Mouse (Mus musculus): Measurements from ENCODE around the gene Cflar. TPM values are rescaled to one million over a fixed set of nuclear protein-coding genes. Genes with fewer than 3 reads are reported as not detected.

Gene Cflar
- polyA plus RNA-seq, 1 experiment from 2014 or later = 43.6 TPM

DNA sequence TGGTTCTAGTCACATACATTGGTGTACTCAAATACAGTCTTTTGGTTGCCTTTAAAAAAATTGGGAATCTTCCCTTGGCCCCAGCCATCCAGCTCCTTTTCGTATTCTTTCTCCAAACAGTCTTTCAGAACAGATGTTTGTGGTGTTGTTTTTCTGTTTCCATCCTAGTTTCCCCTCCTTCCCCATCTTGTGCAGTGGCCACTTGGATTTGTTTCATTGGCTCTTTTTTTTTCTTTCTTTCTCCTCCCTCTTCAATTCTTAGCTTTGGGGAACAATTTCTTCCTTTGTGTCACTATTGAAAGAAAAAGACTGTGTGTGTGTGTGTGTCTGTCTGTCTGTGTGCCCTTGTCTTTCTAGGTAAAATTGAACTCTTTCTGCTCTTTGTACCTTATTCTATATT, 3.1 kb downstream of the Cflar start:
- WGBS = 42% methylated on average over 1 of the region's 1 CpGs
- peak overlapping the region; percentile 69 for H3K4me3 ChIP-seq (ENCODE audit: low read depth, low read length)
- H3K27me3 ChIP-seq (ENCODE audit: control insufficient read depth, insufficient read depth, low read length) = no peaks in the 10 kb centered on the region
- H3K36me3 ChIP-seq (ENCODE audit: control insufficient read depth, insufficient read depth, low read length) = peaks cover 2% of the 10 kb centered on the region; the same call in 1 of the 2 replicates
- ATAC-seq (ENCODE audit: low FRiP score, low TSS enrichment) = no peak
- H3K9ac ChIP-seq (ENCODE audit: low read length) = peak overlapping the region; percentile 87; the same call in 1 of the 2 replicates
- H3K4me1 ChIP-seq (replicated peaks; ENCODE audit: control insufficient read depth, insufficient read depth) = no peaks in the 10 kb centered on the region
- H3K9me3 ChIP-seq (ENCODE audit: control insufficient read depth, low read length) = no peaks in the 10 kb centered on the region
- TF ChIP-seq EP300 (optimal IDR thresholded peaks at IDR 0.05) = no peak
- no peak for TF ChIP-seq CTCF (IDR thresholded peaks at IDR 0.05; ENCODE audit: low read depth)
- DNase-seq (ENCODE audit: low spot score) = no peak
- peak overlapping the region; percentile 65 for H3K4me2 ChIP-seq (replicated peaks; ENCODE audit: low read depth)
- peak overlapping the region; percentile 99 for H3K27ac ChIP-seq (replicated peaks)

DNA sequence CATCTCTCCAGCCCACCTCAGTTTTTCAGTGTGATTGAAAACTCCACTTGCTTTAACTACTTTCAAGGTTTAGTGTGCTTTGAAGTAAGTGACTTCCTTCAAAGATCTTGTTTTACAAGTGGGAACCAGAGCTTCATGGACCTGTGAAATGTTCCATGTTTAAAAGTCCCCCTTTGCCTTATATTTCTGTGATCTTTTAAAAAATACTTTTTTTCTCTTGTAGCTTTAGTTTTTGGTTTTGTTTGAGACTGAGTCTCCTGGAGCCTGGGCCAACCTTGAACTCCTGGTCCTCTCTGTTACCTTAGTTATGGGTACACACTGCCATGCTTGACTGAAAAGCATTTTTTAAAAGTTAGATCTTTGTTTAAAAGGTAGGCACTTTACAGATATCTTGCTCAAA, 4.2 kb downstream of the Cflar start:
- H3K36me3 ChIP-seq (ENCODE audit: control insufficient read depth, insufficient read depth, low read length) = peaks cover 2% of the 10 kb centered on the region; the same call in 1 of the 2 replicates
- H3K4me1 ChIP-seq (replicated peaks; ENCODE audit: control insufficient read depth, insufficient read depth) = no peaks in the 10 kb centered on the region
- H3K4me2 ChIP-seq (replicated peaks; ENCODE audit: low read depth) = no peak overlapping the region
- H3K9me3 ChIP-seq (ENCODE audit: control insufficient read depth, low read length) = no peaks in the 10 kb centered on the region
- no peak overlapping the region for H3K4me3 ChIP-seq (ENCODE audit: low read depth, low read length)
- no peaks in the 10 kb centered on the region for H3K27me3 ChIP-seq (ENCODE audit: control insufficient read depth, insufficient read depth, low read length)
- no peak for ATAC-seq (ENCODE audit: low FRiP score, low TSS enrichment)
- no peak overlapping the region for H3K27ac ChIP-seq (replicated peaks)
- no peak overlapping the region for H3K9ac ChIP-seq (ENCODE audit: low read length)
- DNase-seq (ENCODE audit: low spot score) = no peak
- no peak for TF ChIP-seq CTCF (IDR thresholded peaks at IDR 0.05; ENCODE audit: low read depth)
- TF ChIP-seq EP300 (optimal IDR thresholded peaks at IDR 0.05) = no peak

DNA sequence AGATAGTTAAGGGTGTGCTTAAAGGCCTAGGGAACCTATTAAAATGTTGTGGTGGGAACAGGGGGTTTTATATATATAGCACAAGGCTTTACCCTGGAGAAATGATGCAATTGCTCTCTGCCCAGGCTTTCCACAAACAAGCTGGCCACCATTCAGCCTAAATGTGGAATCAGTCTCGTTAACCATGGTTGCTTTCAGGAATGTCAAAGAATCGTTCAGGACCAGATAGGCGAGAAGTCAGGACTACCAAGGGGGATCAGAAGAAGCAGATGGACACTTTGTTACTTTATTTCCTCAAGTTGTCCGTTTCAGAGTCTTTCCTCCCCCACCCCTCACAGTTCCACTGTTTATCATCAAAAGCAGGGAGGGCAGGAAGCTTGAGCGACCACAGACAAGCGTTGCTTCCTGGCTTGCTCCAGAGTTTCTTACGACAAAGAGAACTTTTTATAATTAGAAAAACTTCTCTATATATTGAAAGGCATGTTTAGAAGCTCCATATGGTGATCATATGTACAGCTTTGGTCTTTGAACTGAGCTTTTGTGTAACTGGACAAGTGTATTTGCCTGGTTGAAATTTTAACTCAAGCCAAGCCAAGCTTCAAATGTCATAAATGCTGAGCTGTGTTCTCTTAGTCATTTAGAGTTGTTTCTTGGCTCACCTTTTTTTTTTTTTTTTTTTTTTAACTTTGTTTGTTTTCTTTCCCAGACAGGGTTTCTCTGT, 5.0 kb downstream of the Cflar start:
- WGBS = 56% methylated on average over 7 of the region's 7 CpGs
- H3K9me3 ChIP-seq (ENCODE audit: control insufficient read depth, low read length) = no peaks in the 10 kb centered on the region
- no peak for ATAC-seq (ENCODE audit: low FRiP score, low TSS enrichment)
- H3K4me3 ChIP-seq (ENCODE audit: low read depth, low read length) = no peak overlapping the region
- H3K36me3 ChIP-seq (ENCODE audit: control insufficient read depth, insufficient read depth, low read length) = peaks cover 2% of the 10 kb centered on the region; the same call in 1 of the 2 replicates
- TF ChIP-seq CTCF (IDR thresholded peaks at IDR 0.05; ENCODE audit: low read depth) (no peak), EP300 (optimal IDR thresholded peaks at IDR 0.05) (no peak)
- no peak overlapping the region; the same call in 1 of the 2 replicates for H3K4me2 ChIP-seq (replicated peaks; ENCODE audit: low read depth)
- DNase-seq (ENCODE audit: low spot score) = no peak
- no peaks in the 10 kb centered on the region for H3K4me1 ChIP-seq (replicated peaks; ENCODE audit: control insufficient read depth, insufficient read depth)
- H3K27ac ChIP-seq (replicated peaks) = no peak overlapping the region
- no peaks in the 10 kb centered on the region for H3K27me3 ChIP-seq (ENCODE audit: control insufficient read depth, insufficient read depth, low read length)
- H3K9ac ChIP-seq (ENCODE audit: low read length) = no peak overlapping the region

DNA sequence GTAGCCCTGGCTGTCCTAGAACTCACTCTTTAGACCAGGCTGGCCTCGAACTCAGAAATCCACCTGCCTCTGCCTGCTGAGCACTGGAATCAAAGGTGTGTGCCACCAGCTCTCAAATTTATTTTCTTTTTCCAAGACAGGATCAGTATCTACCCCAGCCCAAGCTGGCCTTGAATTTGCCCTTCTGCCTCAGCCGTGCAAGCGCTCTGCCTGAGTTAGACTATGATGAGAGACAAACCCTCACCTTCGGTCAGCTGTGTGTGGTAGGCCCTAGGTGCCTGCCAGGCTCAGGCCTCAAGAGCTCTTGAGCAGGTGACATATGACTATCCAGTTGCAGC, 5.5 kb downstream of the Cflar start:
- no peak overlapping the region for H3K27ac ChIP-seq (replicated peaks)
- H3K4me2 ChIP-seq (replicated peaks; ENCODE audit: low read depth) = no peak overlapping the region
- no peak for TF ChIP-seq CTCF (IDR thresholded peaks at IDR 0.05; ENCODE audit: low read depth)
- TF ChIP-seq EP300 (optimal IDR thresholded peaks at IDR 0.05) = no peak
- no peaks in the 10 kb centered on the region for H3K9me3 ChIP-seq (ENCODE audit: control insufficient read depth, low read length)
- peaks cover 2% of the 10 kb centered on the region; the same call in 1 of the 2 replicates for H3K36me3 ChIP-seq (ENCODE audit: control insufficient read depth, insufficient read depth, low read length)
- no peak overlapping the region for H3K9ac ChIP-seq (ENCODE audit: low read length)
- no peaks in the 10 kb centered on the region for H3K4me1 ChIP-seq (replicated peaks; ENCODE audit: control insufficient read depth, insufficient read depth)
- H3K27me3 ChIP-seq (ENCODE audit: control insufficient read depth, insufficient read depth, low read length) = no peaks in the 10 kb centered on the region
- ATAC-seq (ENCODE audit: low FRiP score, low TSS enrichment) = no peak
- H3K4me3 ChIP-seq (ENCODE audit: low read depth, low read length) = no peak overlapping the region
- WGBS = 97% methylated on average over 4 of the region's 4 CpGs
- no peak for DNase-seq (ENCODE audit: low spot score)

DNA sequence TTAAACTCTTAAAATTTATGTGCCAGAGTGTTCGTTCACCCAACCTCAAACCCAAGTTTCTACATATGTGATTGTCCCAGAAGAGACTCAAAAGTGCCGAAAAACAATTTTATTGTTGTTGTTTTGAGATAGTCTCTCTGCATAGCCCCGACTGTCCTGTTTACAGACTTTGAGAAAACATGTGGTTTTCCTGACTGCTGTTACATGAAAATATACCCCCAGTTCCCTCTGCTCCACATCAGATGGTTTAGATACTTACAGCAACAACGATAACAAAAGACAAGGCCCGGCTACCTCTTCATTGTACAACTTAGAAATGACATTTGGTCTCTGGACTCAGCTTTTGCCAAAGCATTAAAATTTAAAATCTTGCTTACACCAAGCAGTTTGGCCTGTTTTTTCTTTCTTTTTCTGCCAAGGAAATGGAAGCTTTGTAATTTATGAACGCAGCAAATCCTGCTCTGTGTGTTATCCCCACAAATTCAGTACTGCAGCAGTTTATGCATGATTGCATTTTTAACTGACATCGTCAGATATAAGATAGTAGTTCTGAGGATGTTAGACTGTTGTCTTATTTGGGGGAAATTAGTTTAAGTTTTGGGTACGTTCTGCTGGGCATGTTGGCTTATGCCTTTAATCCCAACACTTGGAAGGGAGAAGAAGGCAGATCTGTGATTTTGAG, 6.4 kb downstream of the Cflar start:
- no peak overlapping the region for H3K4me2 ChIP-seq (replicated peaks; ENCODE audit: low read depth)
- H3K4me3 ChIP-seq (ENCODE audit: low read depth, low read length) = no peak overlapping the region
- H3K36me3 ChIP-seq (ENCODE audit: control insufficient read depth, insufficient read depth, low read length) = peaks cover 2% of the 10 kb centered on the region; the same call in 1 of the 2 replicates
- no peak overlapping the region for H3K27ac ChIP-seq (replicated peaks)
- H3K9ac ChIP-seq (ENCODE audit: low read length) = no peak overlapping the region
- H3K9me3 ChIP-seq (ENCODE audit: control insufficient read depth, low read length) = no peaks in the 10 kb centered on the region
- no peaks in the 10 kb centered on the region for H3K4me1 ChIP-seq (replicated peaks; ENCODE audit: control insufficient read depth, insufficient read depth)
- no peaks in the 10 kb centered on the region for H3K27me3 ChIP-seq (ENCODE audit: control insufficient read depth, insufficient read depth, low read length)
- TF ChIP-seq EP300 (optimal IDR thresholded peaks at IDR 0.05) (no peak), CTCF (IDR thresholded peaks at IDR 0.05; ENCODE audit: low read depth) (no peak)
- DNase-seq (ENCODE audit: low spot score) = no peak
- WGBS = 88% methylated on average over 8 of the region's 8 CpGs
- no peak for ATAC-seq (ENCODE audit: low FRiP score, low TSS enrichment)

DNA sequence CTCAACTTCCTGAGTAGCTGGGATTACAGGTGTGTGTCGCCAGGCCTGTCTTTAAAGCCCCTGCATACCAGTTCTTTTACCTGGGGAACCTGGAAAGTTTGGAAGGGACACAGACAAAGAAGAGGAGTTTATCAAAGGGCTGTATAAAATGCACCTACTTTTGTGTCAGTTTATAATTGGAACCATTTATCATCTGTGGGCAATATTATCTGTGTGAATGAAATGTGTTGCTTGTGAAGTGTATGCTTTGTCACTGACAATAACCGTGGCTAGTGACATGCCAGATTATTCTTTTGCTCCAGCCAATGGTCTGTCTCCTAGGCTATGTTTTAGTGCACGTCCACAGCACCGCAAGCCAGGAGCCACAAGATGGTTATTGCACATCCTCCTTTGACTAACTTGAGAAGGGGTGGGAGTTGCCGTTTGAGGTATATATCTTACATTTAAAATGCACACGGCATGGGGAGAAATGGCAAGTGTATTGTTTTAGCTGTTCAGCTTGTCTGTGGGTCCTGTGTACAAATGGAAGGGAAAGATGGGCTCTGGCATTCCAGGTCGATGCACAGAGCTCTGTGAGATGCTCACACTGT, 8.1 kb downstream of the Cflar start:
- H3K9me3 ChIP-seq (ENCODE audit: control insufficient read depth, low read length) = no peaks in the 10 kb centered on the region
- H3K4me1 ChIP-seq (replicated peaks; ENCODE audit: control insufficient read depth, insufficient read depth) = no peaks in the 10 kb centered on the region
- H3K9ac ChIP-seq (ENCODE audit: low read length) = no peak overlapping the region
- ATAC-seq (ENCODE audit: low FRiP score, low TSS enrichment) = no peak
- TF ChIP-seq CTCF (IDR thresholded peaks at IDR 0.05; ENCODE audit: low read depth) = no peak
- no peak for TF ChIP-seq EP300 (optimal IDR thresholded peaks at IDR 0.05)
- H3K4me2 ChIP-seq (replicated peaks; ENCODE audit: low read depth) = no peak overlapping the region
- no peaks in the 10 kb centered on the region for H3K27me3 ChIP-seq (ENCODE audit: control insufficient read depth, insufficient read depth, low read length)
- DNase-seq (ENCODE audit: low spot score) = no peak
- no peak overlapping the region for H3K4me3 ChIP-seq (ENCODE audit: low read depth, low read length)
- 81% methylated on average over 7 of the region's 7 CpGs for WGBS
- no peak overlapping the region for H3K27ac ChIP-seq (replicated peaks)
- peaks cover 2% of the 10 kb centered on the region; the same call in 1 of the 2 replicates for H3K36me3 ChIP-seq (ENCODE audit: control insufficient read depth, insufficient read depth, low read length)
